Comparison of ENCODE assay signal across 7 mouse cellular contexts in the genomic region with DNA sequence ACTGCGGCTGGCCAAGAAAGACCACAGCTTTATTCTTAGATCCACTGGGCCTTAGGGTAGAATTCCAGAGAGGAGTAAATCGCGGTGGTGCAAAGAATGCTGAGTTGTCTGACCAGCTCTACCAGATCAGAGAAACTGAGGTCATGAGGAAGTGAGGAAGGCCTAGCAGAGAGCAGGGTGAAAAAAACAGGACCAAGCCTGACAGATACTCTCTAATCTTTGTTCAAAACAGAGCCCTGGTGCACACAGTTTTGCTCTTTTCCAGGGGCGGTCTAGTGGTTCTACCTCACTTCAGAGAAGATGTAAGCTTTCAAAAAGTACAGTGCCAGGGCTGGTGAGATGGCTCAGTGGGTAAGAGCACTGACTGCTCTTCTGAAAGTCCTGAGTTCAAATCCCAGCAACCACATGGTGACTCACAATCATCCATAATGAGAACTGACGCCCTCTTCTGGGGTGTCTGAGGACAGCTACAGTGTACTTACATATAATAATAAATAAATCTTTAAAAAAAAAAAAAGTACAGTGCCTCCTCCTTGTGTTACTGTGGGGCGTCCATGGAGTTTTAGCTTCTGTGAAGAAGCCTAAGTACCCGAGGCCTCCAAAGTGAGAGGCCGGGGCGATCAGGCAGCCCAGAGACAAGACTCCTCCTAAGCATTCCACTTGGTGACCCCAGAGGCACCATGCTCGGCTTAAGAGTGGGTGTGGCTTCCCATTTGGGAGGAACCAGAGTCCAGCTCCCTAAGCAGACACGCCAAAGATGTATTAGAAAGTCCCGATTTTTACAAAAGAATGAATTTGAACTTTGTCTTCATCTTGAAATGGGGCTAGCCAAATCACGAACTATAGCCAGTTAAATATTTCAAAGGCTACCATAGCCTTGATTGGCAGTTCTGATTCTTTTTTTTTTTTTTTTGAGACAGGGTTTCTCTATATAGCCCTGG. TPM values are rescaled to one million over a fixed set of nuclear protein-coding genes. Genes with fewer than 3 reads are reported as not detected.
DNase-seq lines count a peak whose midpoint lies in the region; ATAC-seq and TF ChIP-seq lines count a peak whose summit lies in the region.

No protein-coding gene starts in this region.

- no peaks in the 10 kb centered on the region for H3K9me3 ChIP-seq in G1E (replicated peaks)
- no peaks in the 10 kb centered on the region for H3K9me3 ChIP-seq in embryonic facial prominence, embryonic 12.5 days
- H3K9me3 ChIP-seq in heart, embryonic 13.5 days = no peaks in the 10 kb centered on the region

- peak overlapping the region; percentile 92 for H3K27ac ChIP-seq in embryonic facial prominence, embryonic 12.5 days
- H3K27ac ChIP-seq in heart, embryonic 13.5 days (replicated peaks) = peak overlapping the region; percentile 82

- peak overlapping the region; percentile 60 for H3K4me2 ChIP-seq in embryonic facial prominence, embryonic 12.5 days (replicated peaks)
- H3K4me2 ChIP-seq in heart, embryonic 13.5 days = peak overlapping the region; percentile 73

- ATAC-seq in G1E (ENCODE audit: extremely low read depth, insufficient number of reproducible peaks, low FRiP score, poor library complexity, severe bottlenecking) = peak; percentile 18; the same call in 1 of the 2 replicates
- no peak for ATAC-seq in embryonic facial prominence, embryonic 12.5 days (ENCODE audit: insufficient number of reproducible peaks, insufficient read depth, low FRiP score, low TSS enrichment)
- no peak for ATAC-seq in heart, embryonic 13.5 days (ENCODE audit: extremely low read depth, insufficient number of reproducible peaks, low FRiP score, low TSS enrichment)

- H3K27me3 ChIP-seq in G1E (ENCODE audit: insufficient read depth, low read length) = no peaks in the 10 kb centered on the region
- H3K27me3 ChIP-seq in embryonic facial prominence, embryonic 12.5 days = no peaks in the 10 kb centered on the region
- no peaks in the 10 kb centered on the region for H3K27me3 ChIP-seq in heart, embryonic 13.5 days (replicated peaks)

- peaks cover 31% of the 10 kb centered on the region for H3K4me1 ChIP-seq in G1E (ENCODE audit: insufficient read depth, low read depth, low read length)
- no peaks in the 10 kb centered on the region for H3K4me1 ChIP-seq in embryonic facial prominence, embryonic 12.5 days
- H3K4me1 ChIP-seq in heart, embryonic 13.5 days = peaks cover 28% of the 10 kb centered on the region

- no peak for TF ChIP-seq CTCF in G1E (IDR thresholded peaks at IDR 0.05; ENCODE audit: low read depth, low read length)

- H3K9ac ChIP-seq in embryonic facial prominence, embryonic 12.5 days = peak overlapping the region; percentile 50
- peak overlapping the region; percentile 83 for H3K9ac ChIP-seq in heart, embryonic 13.5 days

- DNase-seq in G1E (ENCODE audit: low spot score) = no peak
- DNase-seq in adrenal gland, postnatal 14 days = peak; percentile 75
- DNase-seq in kidney, postnatal 10 days = peak; percentile 79
- DNase-seq in lung, postnatal 14 days = peak; percentile 65
- peak; percentile 49 to 51 for DNase-seq in right cerebral cortex, postnatal 10 days (ENCODE audit: low spot score in 2 of 2)

- 17% methylated on average over 13 of the region's 13 CpGs for WGBS in embryonic facial prominence, embryonic 12.5 days
- WGBS in heart, embryonic 13.5 days = 24% methylated on average over 12 of the region's 13 CpGs

- H3K36me3 ChIP-seq in G1E (replicated peaks) = peaks cover 22% of the 10 kb centered on the region
- H3K36me3 ChIP-seq in embryonic facial prominence, embryonic 12.5 days = no peaks in the 10 kb centered on the region
- no peaks in the 10 kb centered on the region for H3K36me3 ChIP-seq in heart, embryonic 13.5 days

- H3K4me3 ChIP-seq in G1E (ENCODE audit: low read depth, low read length) = peak overlapping the region; percentile 95
- peak overlapping the region; percentile 79 for H3K4me3 ChIP-seq in embryonic facial prominence, embryonic 12.5 days
- peak overlapping the region; percentile 72 for H3K4me3 ChIP-seq in heart, embryonic 13.5 days

RNA-seq across cellular contexts. Expression of gene 9430015G10Rik, which starts 0.9 kb away (rescaled TPM):
- total RNA-seq in G1E (2014; fragmentation: Nextera tagmentation) (67.9 and 74.6 TPM in 2 replicates), G1E (2017) (43.6 and 52.0 TPM in 2 replicates)
- 10.4 and 13.5 TPM in 2 replicates for polyA plus RNA-seq in G1E (2012)
- 10.4 and 12.7 TPM in 2 replicates for total RNA-seq in adrenal gland, postnatal 14 days (2021)
- polyA plus RNA-seq in embryonic facial prominence, embryonic 12.5 days (2016; fragmentation: Nextera tagmentation; extraction: Ambion mirVana) = 54.8 and 55.5 TPM in 2 replicates
- 16.2 and 18.0 TPM in 2 replicates for polyA plus RNA-seq in heart, embryonic 13.5 days (2015; fragmentation: Nextera tagmentation; extraction: Ambion mirVana)

RNA-seq across cellular contexts. Expression of gene Rnf223, which starts 21.4 kb away (rescaled TPM):
- 0.49 and 2.3 TPM in 2 replicates for total RNA-seq in G1E (2014; fragmentation: Nextera tagmentation)
- 0.16 and 0.17 TPM in 2 replicates for total RNA-seq in G1E (2017)
- polyA plus RNA-seq in G1E (2012) = 0.11 and 0.12 TPM in 2 replicates
- not detected in 2 replicates for total RNA-seq in adrenal gland, postnatal 14 days (2021)
- 0.43 and 0.61 TPM in 2 replicates for polyA plus RNA-seq in embryonic facial prominence, embryonic 12.5 days (2016; fragmentation: Nextera tagmentation; extraction: Ambion mirVana)
- 0.16 and 0.22 TPM in 2 replicates for polyA plus RNA-seq in heart, embryonic 13.5 days (2015; fragmentation: Nextera tagmentation; extraction: Ambion mirVana)

RNA-seq across cellular contexts. Expression of gene Ttll10, which starts 49.7 kb away (rescaled TPM):
- total RNA-seq in G1E (2014; fragmentation: Nextera tagmentation) (1.5 TPM in 1 of 2 replicates, not detected in the other), G1E (2017) (0.12 TPM in 1 of 2 replicates, not detected in the other)
- not detected in 2 replicates for polyA plus RNA-seq in G1E (2012)
- total RNA-seq in adrenal gland, postnatal 14 days (2021) = 0.70 TPM in 1 of 2 replicates, not detected in the other
- polyA plus RNA-seq in embryonic facial prominence, embryonic 12.5 days (2016; fragmentation: Nextera tagmentation; extraction: Ambion mirVana) = 1.0 and 1.5 TPM in 2 replicates
- 0.60 and 0.66 TPM in 2 replicates for polyA plus RNA-seq in heart, embryonic 13.5 days (2015; fragmentation: Nextera tagmentation; extraction: Ambion mirVana)
